In genomic region chr1:131417821-131418660, GRCm38 (mm10) we compare ENCODE assay signal across 15 mouse cellular contexts.
A peak's percentile ranks its signal among the peaks of the same experiment; 100 is the strongest.
DNase-seq lines count a peak whose midpoint lies in the region; ATAC-seq and TF ChIP-seq lines count a peak whose summit lies in the region.
"Had no signal": no experiment of that assay in that cellular context is flagged by ENCODE, and none has a peak within 500 bp of the region (broad histone marks: within the 10 kb centered on the region; RNA-seq: fewer than 3 reads in every experiment).

No protein-coding gene starts in this region.

- WGBS in midbrain, embryonic 16.5 days = 37% methylated on average over 5 of the region's 5 CpGs

- no peaks in the 10 kb centered on the region for H3K36me3 ChIP-seq in midbrain, embryonic 16.5 days (ENCODE audit: control insufficient read depth, insufficient read depth, low read length)
- H3K36me3 ChIP-seq: limb, embryonic 10.5 days had no signal

- TF ChIP-seq CTCF in left cerebral cortex, adult 2 months (IDR thresholded peaks at IDR 0.05) = no peak

- H3K4me1 ChIP-seq in midbrain, embryonic 16.5 days (ENCODE audit: control insufficient read depth, insufficient read depth, low read length) = peaks cover 31% of the 10 kb centered on the region
- H3K4me1 ChIP-seq: limb, embryonic 10.5 days had no signal

- peak overlapping the region; percentile 53 for H3K27ac ChIP-seq in left cerebral cortex, adult 2 months
- H3K27ac ChIP-seq in midbrain, embryonic 16.5 days (ENCODE audit: low read length) = peak overlapping the region; percentile 82
- H3K27ac ChIP-seq: limb, embryonic 10.5 days had no signal

- no peak overlapping the region for H3K9ac ChIP-seq in midbrain, embryonic 16.5 days (ENCODE audit: low read depth, low read length)

- H3K4me3 ChIP-seq in left cerebral cortex, adult 2 months = no peak overlapping the region
- H3K4me3 ChIP-seq in midbrain, embryonic 16.5 days (ENCODE audit: low read depth, low read length) = no peak overlapping the region
- H3K4me3 ChIP-seq: limb, embryonic 10.5 days; megakaryocyte, embryonic 14.5 days had no signal

- DNase-seq in frontal cortex, postnatal 36 days (ENCODE audit: low spot score in 2 of 2) = peak; percentile 28 to 44
- no peak for DNase-seq in frontal cortex, postnatal 10 days (ENCODE audit: low spot score in 2 of 2)
- no peak for DNase-seq in left cerebral cortex, adult 2 months (ENCODE audit: extremely low spot score in 1 of 2, low spot score in 2 of 2)
- no peak for DNase-seq in left cerebral cortex, postnatal 10 days (ENCODE audit: extremely low spot score in 1 of 2, low spot score in 2 of 2)
- DNase-seq in cerebellum, postnatal 14 days = peak; percentile 57 to 61
- DNase-seq in embryo, embryonic 10 days (ENCODE audit: low spot score) = no peak
- DNase-seq in kidney, postnatal 14 days = no peak
- DNase-seq: adrenal gland, postnatal 10 days; embryo, embryonic 11 days; kidney, postnatal 25 days; lung, adult 18-20 months had no signal

- H3K9me3 ChIP-seq in midbrain, embryonic 16.5 days (replicated peaks; ENCODE audit: control insufficient read depth, low read length, poor library complexity, severe bottlenecking) = no peaks in the 10 kb centered on the region
- H3K9me3 ChIP-seq: limb, embryonic 10.5 days; megakaryocyte, embryonic 14.5 days had no signal

- H3K4me2 ChIP-seq in midbrain, embryonic 16.5 days (ENCODE audit: low read length) = peak overlapping the region; percentile 27

- intact Hi-C loops in left cerebral cortex, adult 2 months (cut with DNase I) = no loop called here
- intact Hi-C loops in left cerebral cortex, postnatal 10 days (cut with DNase I) = no loop called here

- ATAC-seq in midbrain, embryonic 16.5 days = peak; percentile 91
- ATAC-seq: CD4-positive, CD25-positive, alpha-beta regulatory T cell, adult 4 months had no signal

- no peaks in the 10 kb centered on the region for H3K27me3 ChIP-seq in midbrain, embryonic 16.5 days (ENCODE audit: control insufficient read depth, insufficient read depth, low read depth, low read length)
- H3K27me3 ChIP-seq: megakaryocyte, embryonic 14.5 days had no signal

Comparison
In these comparisons a context has a peak if more than half of its experiments do, and no peak if none do; other contexts are left out.
1. DNase-seq: peak in frontal cortex, postnatal 36 days (2 of 2) and cerebellum, postnatal 14 days (2 of 2); none in frontal cortex, postnatal 10 days (0 of 2), left cerebral cortex, adult 2 months (0 of 2), left cerebral cortex, postnatal 10 days (0 of 2), embryo, embryonic 10 days (single experiment) and kidney, postnatal 14 days (single experiment).